Mouse (Mus musculus) neural tube, embryonic 13.5 days (tissue): ENCODE data around the gene Ptpn1. TPM values are rescaled to one million over a fixed set of nuclear protein-coding genes. Genes with fewer than 3 reads are reported as not detected.

Experiments used
- ATAC-seq: fragments of 200-750 bp; cut with Nextera tagmentation; 2 replicates; pipeline ENCODE4 v1.8.0; 2017; ENCODE audit warnings: low read depth, mild to moderate bottlenecking, moderate TSS enrichment, moderate library complexity
- H3K27ac ChIP-seq: fragments of 300-500 bp; sonication (generic); replicated peaks from 2 replicates; pipeline ENCODE4 v1.5.1; 2015; ENCODE audit warnings: moderate library complexity, mild to moderate bottlenecking, inconsistent platforms
- H3K27me3 ChIP-seq: fragments of 300-500 bp; sonication (generic); 2 replicates; pipeline ENCODE4 v1.6.1; 2015; ENCODE audit warnings: mild to moderate bottlenecking, inconsistent platforms
- H3K36me3 ChIP-seq: fragments of 300-500 bp; sonication (generic); 2 replicates; pipeline ENCODE4 v1.6.1; 2015; ENCODE audit warnings: mild to moderate bottlenecking, inconsistent platforms
- H3K4me1 ChIP-seq: fragments of 300-500 bp; sonication (generic); replicated peaks from 2 replicates; pipeline ENCODE4 v1.6.1; 2015; ENCODE audit warnings: inconsistent platforms
- H3K4me2 ChIP-seq: fragments of 300-500 bp; sonication (generic); 2 replicates; pipeline ENCODE4 v1.6.1; 2015; ENCODE audit warnings: inconsistent platforms, mild to moderate bottlenecking, moderate library complexity
- H3K4me3 ChIP-seq: fragments of 300-500 bp; sonication (generic); 2 replicates; pipeline ENCODE4 v1.5.1; 2015; ENCODE audit warnings: mild to moderate bottlenecking, inconsistent platforms
- H3K9ac ChIP-seq: fragments of 300-500 bp; sonication (generic); 2 replicates; pipeline ENCODE4 v1.6.1; 2015; ENCODE audit warnings: moderate library complexity, mild to moderate bottlenecking, inconsistent platforms
- H3K9me3 ChIP-seq: fragments of 300-500 bp; sonication (generic); 2 replicates; pipeline ENCODE4 v1.6.1; 2016; ENCODE audit warnings: inconsistent platforms
- WGBS: fragments of 180-500 bp; shearing (Covaris S2); methylation state at CpG from one replicate; pipeline ENCODE4 v1.1.7; 2015; 5-methylcytosine and 5-hydroxymethylcytosine counted together
- polyA plus RNA-seq: library from polyadenylated mRNA; unstranded; fragments of >200 nt; fragmentation: Nextera tagmentation; extraction: Ambion mirVana; gene quantifications from 2 replicates; pipeline ENCODE4 v1.2.1, GENCODE M21; 2015

The Ptpn1 gene
- polyA plus RNA-seq, 1 experiment from 2014 or later = 110 TPM

DNA sequence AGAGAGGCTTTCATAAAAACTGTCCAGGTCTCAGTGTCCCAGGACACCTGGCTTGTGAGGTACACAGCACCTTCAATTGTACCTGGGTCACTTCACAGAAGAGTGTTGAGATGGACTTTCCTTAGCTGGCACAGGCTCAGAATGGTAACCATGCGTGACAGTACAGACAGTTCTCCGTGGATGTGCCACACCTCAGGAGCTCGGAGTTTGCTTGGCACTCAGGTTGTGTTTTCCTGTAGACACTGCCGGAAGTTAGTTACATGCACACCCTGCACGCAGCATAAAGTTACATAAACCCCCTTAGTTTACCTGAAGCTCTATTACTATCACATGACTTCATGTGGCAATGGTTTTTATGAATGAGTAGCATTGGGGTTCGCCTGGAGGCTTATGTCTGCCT lies 18.8 kb downstream of the Ptpn1 start:
- no peak overlapping the region for H3K9ac ChIP-seq
- no peak for ATAC-seq
- H3K36me3 ChIP-seq = no peaks in the 10 kb centered on the region
- peaks cover 47% of the 10 kb centered on the region for H3K4me1 ChIP-seq
- H3K9me3 ChIP-seq = no peaks in the 10 kb centered on the region
- no peak overlapping the region for H3K4me3 ChIP-seq
- WGBS = 87% methylated on average over 6 of the region's 6 CpGs
- no peak overlapping the region for H3K4me2 ChIP-seq
- H3K27ac ChIP-seq = no peak overlapping the region
- H3K27me3 ChIP-seq = no peaks in the 10 kb centered on the region

DNA sequence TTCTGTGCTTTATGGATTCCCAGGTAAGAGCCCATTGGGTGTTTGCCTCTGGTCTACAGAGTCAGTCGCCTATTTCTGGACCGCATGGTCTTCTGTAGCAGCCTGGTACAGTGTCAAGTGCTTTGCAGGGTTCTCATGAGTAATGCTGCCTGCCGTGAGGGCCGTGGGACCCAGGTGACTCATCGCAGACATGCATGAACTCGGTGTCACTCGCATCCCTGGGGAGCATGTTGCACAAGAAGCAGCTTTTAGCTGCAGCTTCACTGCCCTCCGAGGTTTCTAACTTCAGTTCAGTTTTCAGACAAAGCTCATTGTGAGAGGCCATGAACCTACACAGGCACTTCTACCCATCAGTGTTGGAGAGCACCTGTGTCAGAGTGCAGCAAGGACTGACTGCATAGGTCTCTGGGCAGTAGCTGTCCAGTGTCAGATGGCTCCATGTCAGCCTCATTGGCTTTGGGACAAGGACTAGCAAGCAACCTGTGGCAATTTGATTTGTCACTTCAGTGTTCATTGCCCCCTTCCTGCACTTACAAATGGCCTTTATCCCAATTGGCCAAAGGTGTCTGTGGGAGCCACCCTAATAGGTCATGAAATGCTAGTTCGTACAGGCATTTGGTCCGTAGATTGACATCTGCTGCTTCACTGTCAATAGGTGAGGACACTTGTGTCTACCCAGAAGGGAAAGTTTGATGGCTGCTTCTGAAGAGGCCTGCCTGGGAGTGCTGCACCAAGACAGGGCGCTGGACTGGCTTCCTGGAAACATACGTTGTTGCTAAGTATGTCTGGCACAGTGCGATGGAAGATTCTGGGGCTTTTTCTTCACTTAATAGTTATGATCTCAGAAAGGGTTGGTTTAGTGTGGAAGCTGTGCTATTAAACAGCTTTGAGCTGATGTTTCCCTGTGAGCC lies 19.7 kb downstream of the Ptpn1 start:
- H3K4me3 ChIP-seq = no peak overlapping the region
- H3K4me1 ChIP-seq = peaks cover 45% of the 10 kb centered on the region
- no peaks in the 10 kb centered on the region for H3K27me3 ChIP-seq
- whole genome bisulfite sequencing = 83% methylated on average over 13 of the region's 13 CpGs
- ATAC-seq = no peak
- H3K9me3 ChIP-seq = no peaks in the 10 kb centered on the region
- H3K36me3 ChIP-seq = no peaks in the 10 kb centered on the region
- H3K27ac ChIP-seq = no peak overlapping the region
- H3K4me2 ChIP-seq = no peak overlapping the region
- H3K9ac ChIP-seq = no peak overlapping the region

DNA sequence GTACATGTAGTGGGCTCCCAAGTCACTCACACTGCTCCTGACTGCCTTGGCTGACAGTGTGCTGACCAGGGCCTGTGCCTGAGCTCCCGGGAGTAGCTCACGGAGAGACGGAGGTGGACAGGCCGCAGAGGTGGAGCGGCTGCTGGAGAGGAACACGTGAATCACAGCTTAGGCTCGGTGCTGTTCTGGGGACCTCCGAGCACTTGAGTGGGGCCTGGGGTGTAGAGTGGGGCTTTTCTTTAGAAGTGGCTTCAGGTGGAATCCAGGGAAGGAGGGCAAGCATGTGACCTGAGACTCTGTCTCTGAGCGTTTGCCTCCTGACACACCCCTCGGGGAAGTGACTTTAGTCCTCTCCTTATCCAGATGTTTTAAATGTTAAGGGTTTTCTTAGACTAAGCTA lies 22.0 kb downstream of the Ptpn1 start:
- no peak overlapping the region for H3K9ac ChIP-seq
- no peaks in the 10 kb centered on the region for H3K36me3 ChIP-seq
- H3K27me3 ChIP-seq = no peaks in the 10 kb centered on the region
- no peak overlapping the region for H3K4me2 ChIP-seq
- peaks cover 44% of the 10 kb centered on the region for H3K4me1 ChIP-seq
- WGBS = 91% methylated on average over 10 of the region's 10 CpGs
- no peak for ATAC-seq
- no peak overlapping the region for H3K4me3 ChIP-seq
- no peaks in the 10 kb centered on the region for H3K9me3 ChIP-seq
- H3K27ac ChIP-seq = no peak overlapping the region

DNA sequence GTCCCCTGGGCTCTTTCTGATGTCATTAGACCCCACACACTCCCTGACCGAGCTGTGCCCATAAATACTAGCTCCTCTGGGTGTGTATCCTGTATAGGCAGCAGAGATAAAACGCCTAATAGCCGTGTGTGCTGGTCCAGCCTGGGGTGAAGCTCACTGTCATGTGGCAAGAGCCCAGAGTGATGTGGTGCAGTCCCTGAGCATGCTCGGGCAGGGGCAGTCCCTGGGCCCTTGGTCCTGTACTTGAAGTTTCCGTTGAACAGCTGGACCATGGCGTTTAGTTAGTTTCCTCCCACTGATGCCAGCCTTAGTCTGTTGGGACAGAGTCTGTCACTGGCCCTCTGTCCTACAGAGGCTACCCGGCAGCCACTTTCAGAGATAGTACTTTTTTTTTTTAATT lies 23.1 kb downstream of the Ptpn1 start:
- WGBS = 79% methylated on average over 7 of the region's 7 CpGs
- H3K27me3 ChIP-seq = no peaks in the 10 kb centered on the region
- H3K4me2 ChIP-seq = no peak overlapping the region
- H3K36me3 ChIP-seq = no peaks in the 10 kb centered on the region
- no peak overlapping the region for H3K27ac ChIP-seq
- H3K9ac ChIP-seq = no peak overlapping the region
- H3K9me3 ChIP-seq = no peaks in the 10 kb centered on the region
- H3K4me1 ChIP-seq = peaks cover 43% of the 10 kb centered on the region
- ATAC-seq = no peak
- H3K4me3 ChIP-seq = no peak overlapping the region

DNA sequence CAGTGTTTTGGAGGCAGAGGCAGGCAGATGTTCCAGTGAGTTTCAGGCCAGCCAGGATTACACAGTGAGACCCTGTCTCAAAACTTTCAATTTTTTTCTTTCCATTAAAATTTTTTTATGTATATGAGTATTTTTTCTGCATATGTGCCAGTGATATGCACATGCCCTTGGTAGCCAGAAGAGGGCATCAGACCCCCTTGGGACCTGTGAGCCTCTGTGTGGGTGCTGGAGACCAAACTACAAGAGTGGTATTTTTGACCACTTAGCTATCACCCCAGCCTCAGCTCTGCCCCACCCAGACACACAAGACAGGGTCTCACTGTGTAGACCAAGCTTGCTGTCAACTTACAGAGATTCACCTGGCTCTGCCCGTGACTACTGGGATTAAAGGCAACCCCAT lies 25.7 kb downstream of the Ptpn1 start:
- no peaks in the 10 kb centered on the region for H3K27me3 ChIP-seq
- 0 out of 2 replicates have a peak, but pooled peaks cover 2% of the 10 kb centered on the region for H3K36me3 ChIP-seq
- ATAC-seq = no peak
- no peak overlapping the region for H3K4me2 ChIP-seq
- H3K9ac ChIP-seq = no peak overlapping the region
- no peak overlapping the region for H3K27ac ChIP-seq
- WGBS = 95% methylated on average over 1 of the region's 1 CpGs
- peaks cover 43% of the 10 kb centered on the region for H3K4me1 ChIP-seq
- no peaks in the 10 kb centered on the region for H3K9me3 ChIP-seq
- no peak overlapping the region for H3K4me3 ChIP-seq

DNA sequence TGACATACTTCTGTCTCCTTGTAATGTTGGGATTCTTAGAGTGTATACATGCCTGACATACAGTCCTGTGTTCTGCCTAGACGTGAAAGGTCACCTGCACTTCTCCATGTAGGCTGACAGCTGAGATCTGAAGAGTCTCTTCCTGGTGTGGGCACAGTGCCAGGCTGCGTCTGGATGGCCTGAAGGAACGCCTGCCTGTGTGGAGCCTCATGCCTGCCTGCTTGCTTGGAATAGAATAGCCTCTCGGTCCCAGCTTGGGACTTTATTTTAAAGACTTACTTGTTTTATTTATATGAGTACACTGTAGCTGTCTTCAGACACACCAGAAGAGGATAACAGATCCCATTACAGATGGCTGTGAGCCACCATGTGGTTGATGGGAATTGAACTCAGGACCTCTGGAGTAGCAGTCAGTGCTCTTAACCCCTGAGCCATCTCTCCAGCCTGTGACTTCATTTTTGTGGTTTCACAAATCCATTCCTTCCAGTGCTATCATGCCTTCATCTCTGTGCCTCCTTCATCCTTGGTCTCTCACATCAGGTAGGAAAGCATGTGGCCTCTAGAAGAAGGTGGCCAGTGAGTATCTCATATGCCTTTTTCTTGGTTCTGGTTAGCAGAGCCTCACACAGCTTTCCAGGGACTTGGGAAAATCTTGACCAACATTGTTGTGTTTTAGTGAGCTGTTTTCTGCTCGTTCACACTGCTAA lies 26.4 kb downstream of the Ptpn1 start:
- no peak overlapping the region for H3K9ac ChIP-seq
- peaks cover 45% of the 10 kb centered on the region for H3K4me1 ChIP-seq
- ATAC-seq = no peak
- no peaks in the 10 kb centered on the region for H3K27me3 ChIP-seq
- 53% methylated on average over 5 of the region's 5 CpGs for WGBS
- no peak overlapping the region for H3K4me2 ChIP-seq
- H3K9me3 ChIP-seq = no peaks in the 10 kb centered on the region
- no peak overlapping the region for H3K4me3 ChIP-seq
- 0 out of 2 replicates have a peak, but pooled peaks cover 4% of the 10 kb centered on the region for H3K36me3 ChIP-seq
- peak overlapping the region; percentile 43; the same call in 1 of the 2 replicates for H3K27ac ChIP-seq

DNA sequence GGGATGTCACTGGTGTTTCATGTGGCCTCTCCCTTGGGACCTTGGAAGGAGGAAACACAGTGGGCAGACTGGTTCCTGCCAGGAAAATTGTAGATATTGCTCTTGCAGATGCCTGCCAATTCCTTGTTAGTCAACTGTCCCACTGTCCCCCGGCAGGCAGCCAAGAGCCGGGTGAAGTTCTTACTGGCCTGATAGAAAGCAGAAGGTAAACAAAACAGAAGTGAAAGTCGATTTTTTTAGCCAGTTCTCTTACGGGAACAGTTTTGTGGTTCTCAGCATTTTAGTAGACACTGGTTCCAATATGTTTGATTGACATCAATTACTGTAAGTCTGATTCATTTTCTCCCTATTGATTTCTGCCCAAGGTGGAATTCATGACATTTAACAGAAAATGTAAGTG lies 27.0 kb downstream of the Ptpn1 start:
- Histone ChIP-seq H3K27ac (0 out of 2 replicates have a peak overlapping the region, but pooled peaks have one; percentile 43), H3K4me2 (no peak overlapping the region), H3K9me3 (no peaks in the 10 kb centered on the region), H3K4me3 (no peak overlapping the region), H3K4me1 (peaks cover 45% of the 10 kb centered on the region), H3K27me3 (no peaks in the 10 kb centered on the region), H3K36me3 (peaks cover 8% of the 10 kb centered on the region), H3K9ac (no peak overlapping the region)
- no peak for ATAC-seq
- WGBS = 70% methylated on average over 4 of the region's 4 CpGs

DNA sequence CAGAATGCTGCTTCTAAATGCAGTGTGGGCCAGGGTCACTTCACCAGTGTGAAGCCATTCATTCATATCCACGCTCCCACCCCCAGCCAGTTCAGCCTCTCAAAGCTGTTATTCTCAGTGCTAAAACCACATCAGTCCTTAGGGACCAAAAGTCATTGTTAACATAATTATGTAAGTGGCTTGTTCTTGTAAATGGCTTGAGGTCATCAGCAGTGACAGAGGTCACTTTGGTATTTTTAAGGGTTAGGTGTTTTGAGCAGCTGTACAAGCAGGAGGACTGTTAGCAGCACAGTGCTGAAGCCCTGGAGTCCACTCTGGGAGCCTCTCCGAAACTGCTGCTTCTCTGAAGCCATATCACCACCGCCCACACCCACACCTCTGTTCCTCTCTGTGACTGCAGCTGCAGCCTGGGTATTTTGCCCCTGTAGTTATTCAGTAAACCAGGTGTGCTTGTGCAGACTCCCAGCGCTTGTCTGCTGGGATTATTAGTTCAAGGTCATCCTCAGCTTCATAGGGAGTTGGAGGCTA lies 27.6 kb downstream of the Ptpn1 start:
- peaks cover 14% of the 10 kb centered on the region for H3K36me3 ChIP-seq
- H3K27me3 ChIP-seq = no peaks in the 10 kb centered on the region
- no peak overlapping the region; the same call in 1 of the 2 replicates for H3K27ac ChIP-seq
- H3K9ac ChIP-seq = no peak overlapping the region
- peaks cover 45% of the 10 kb centered on the region for H3K4me1 ChIP-seq
- H3K9me3 ChIP-seq = no peaks in the 10 kb centered on the region
- WGBS = 78% methylated on average over 4 of the region's 4 CpGs
- no peak overlapping the region for H3K4me2 ChIP-seq
- H3K4me3 ChIP-seq = no peak overlapping the region
- no peak for ATAC-seq

DNA sequence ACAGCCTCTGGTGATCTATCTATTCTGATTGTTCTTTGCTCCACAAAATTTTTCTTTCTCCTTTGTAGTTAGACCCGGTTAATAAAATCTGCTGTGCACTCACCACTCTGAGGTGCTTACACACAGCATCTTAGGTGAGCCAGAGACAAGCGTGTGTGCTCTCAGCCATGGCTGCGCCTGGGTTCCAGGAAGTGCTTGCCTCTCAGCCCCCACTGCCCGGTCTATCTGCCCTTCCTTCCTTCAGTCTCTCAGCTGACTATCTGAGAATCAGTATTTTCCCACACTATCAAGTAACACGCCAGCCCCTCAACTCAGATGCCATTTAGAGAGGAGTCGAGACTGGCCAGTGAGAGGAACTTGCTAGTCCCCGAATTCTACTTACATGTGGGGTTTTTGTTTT lies 28.1 kb downstream of the Ptpn1 start:
- H3K4me1 ChIP-seq = peaks cover 45% of the 10 kb centered on the region
- H3K9me3 ChIP-seq = no peaks in the 10 kb centered on the region
- H3K4me3 ChIP-seq = no peak overlapping the region
- H3K4me2 ChIP-seq = no peak overlapping the region
- peak overlapping the region; percentile 41; the same call in 1 of the 2 replicates for H3K9ac ChIP-seq
- H3K27ac ChIP-seq = 0 out of 2 replicates have a peak overlapping the region, but pooled peaks have one; percentile 4
- 82% methylated on average over 7 of the region's 7 CpGs for WGBS
- no peak for ATAC-seq
- H3K27me3 ChIP-seq = no peaks in the 10 kb centered on the region
- H3K36me3 ChIP-seq = peaks cover 20% of the 10 kb centered on the region

DNA sequence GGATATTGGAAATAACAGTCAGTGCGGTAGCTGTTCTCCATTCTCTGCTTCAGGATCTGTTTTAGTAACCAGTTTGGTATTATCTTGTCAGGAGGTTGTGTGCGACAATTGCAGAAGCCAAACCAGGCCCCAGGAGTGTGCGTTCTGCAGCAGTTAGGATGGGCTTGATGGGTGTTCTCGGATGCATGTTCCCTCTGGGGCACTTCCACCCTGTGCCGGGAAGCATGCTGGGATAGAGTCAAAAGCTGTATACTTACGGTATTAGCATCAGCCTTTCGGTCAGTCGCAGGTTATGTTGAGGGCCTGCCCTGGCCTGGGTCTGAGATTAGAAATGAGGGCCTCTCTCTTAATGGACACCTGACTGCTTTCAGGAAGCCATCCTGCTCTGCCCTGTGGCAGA lies 28.7 kb downstream of the Ptpn1 start:
- Histone ChIP-seq H3K9ac (0 out of 2 replicates have a peak overlapping the region, but pooled peaks have one; percentile 41), H3K4me2 (no peak overlapping the region), H3K27ac (0 out of 2 replicates have a peak overlapping the region, but pooled peaks have one; percentile 4), H3K4me1 (peaks cover 45% of the 10 kb centered on the region), H3K4me3 (no peak overlapping the region), H3K27me3 (no peaks in the 10 kb centered on the region), H3K36me3 (peaks cover 26% of the 10 kb centered on the region), H3K9me3 (no peaks in the 10 kb centered on the region)
- no peak for ATAC-seq
- 68% methylated on average over 8 of the region's 8 CpGs for WGBS

DNA sequence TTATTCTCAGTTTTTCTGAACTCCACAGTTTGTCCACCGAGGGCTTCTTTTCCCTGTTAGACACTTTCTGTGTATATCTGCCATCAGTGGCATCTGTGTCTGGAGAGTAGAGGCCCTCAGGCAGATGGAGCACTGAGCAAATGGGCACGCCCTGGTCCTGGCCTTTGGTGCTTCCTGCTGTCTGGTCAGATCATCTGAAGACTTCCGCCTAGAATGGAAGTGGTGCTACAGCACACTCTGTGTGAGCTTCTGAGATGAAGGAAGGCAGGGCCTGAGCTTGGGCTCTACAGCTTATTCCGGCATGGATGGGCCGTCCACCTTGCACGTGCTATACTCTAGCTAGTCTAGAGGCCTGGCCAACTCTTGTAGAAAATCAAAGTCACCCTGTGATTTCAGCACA lies 30.5 kb downstream of the Ptpn1 start:
- Histone ChIP-seq H3K9me3 (no peaks in the 10 kb centered on the region), H3K4me3 (no peak overlapping the region), H3K4me1 (peaks cover 39% of the 10 kb centered on the region), H3K4me2 (no peak overlapping the region), H3K27ac (no peak overlapping the region), H3K9ac (no peak overlapping the region), H3K27me3 (no peaks in the 10 kb centered on the region), H3K36me3 (peaks cover 43% of the 10 kb centered on the region)
- ATAC-seq = no peak
- WGBS = 90% methylated on average over 6 of the region's 6 CpGs

DNA sequence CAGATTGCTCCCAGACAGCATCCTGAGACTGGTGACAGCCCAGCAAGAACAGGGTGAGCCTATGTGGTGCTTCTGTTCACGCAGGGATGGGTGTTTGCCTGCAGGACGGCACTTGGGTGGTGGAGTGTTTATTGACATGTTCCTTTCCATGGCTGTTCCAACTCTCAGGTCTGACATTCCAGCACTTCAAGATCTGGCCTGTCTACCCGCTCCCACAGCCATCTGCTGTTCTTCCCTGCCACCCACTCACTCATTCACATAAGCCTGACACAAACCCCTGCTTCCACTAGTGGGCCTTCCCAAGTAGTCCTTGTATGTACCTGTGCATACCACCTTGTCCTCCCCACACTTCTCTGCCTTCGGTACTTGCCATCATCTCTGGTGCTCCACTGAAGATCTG lies 31.3 kb downstream of the Ptpn1 start:
- Histone ChIP-seq H3K9ac (no peak overlapping the region), H3K27me3 (no peaks in the 10 kb centered on the region), H3K4me3 (no peak overlapping the region), H3K4me2 (no peak overlapping the region), H3K9me3 (no peaks in the 10 kb centered on the region), H3K27ac (no peak overlapping the region), H3K36me3 (peaks cover 52% of the 10 kb centered on the region), H3K4me1 (peaks cover 33% of the 10 kb centered on the region)
- WGBS = 88% methylated on average over 4 of the region's 4 CpGs
- ATAC-seq = no peak
